Mouse (Mus musculus) heart, adult 2 months (tissue): Measurements from ENCODE around the gene Il25. TPM values are rescaled to one million over a fixed set of nuclear protein-coding genes. Genes with fewer than 3 reads are reported as not detected.

Source experiments
- DNase-seq, 2 experiments: peaks; one replicate each; pipeline ENCODE4 v3.0.0; 2021
- H3K27ac ChIP-seq: fragments of 200-600 bp; 2 replicates; pipeline ENCODE4 v1.8.1; 2022
- H3K27me3 ChIP-seq: fragments of 200-500 bp; 2 replicates; pipeline ENCODE4 v1.6.1; 2012; ENCODE audit warnings: mild to moderate bottlenecking, low read length, inconsistent platforms, mixed read lengths; ENCODE audit not compliant: control insufficient read depth, insufficient read depth
- H3K36me3 ChIP-seq: fragments of 200-500 bp; 2 replicates; pipeline ENCODE4 v1.6.1; 2012; ENCODE audit warnings: low read length, inconsistent platforms; ENCODE audit not compliant: control insufficient read depth, insufficient read depth
- H3K4me1 ChIP-seq: fragments of 200-500 bp; 2 replicates; pipeline ENCODE4 v1.6.1; 2011; ENCODE audit warnings: low read length; ENCODE audit not compliant: control insufficient read depth, insufficient read depth
- H3K4me3 ChIP-seq: fragments of 200-600 bp; 2 replicates; pipeline ENCODE4 v1.8.1; 2022
- H3K79me2 ChIP-seq: fragments of 200-500 bp; replicated peaks from 2 replicates; pipeline ENCODE4 v1.6.1; 2012; ENCODE audit warnings: mild to moderate bottlenecking, inconsistent platforms, low read length, moderate library complexity, mixed read lengths; ENCODE audit not compliant: control insufficient read depth, insufficient read depth
- H3K9ac ChIP-seq: fragments of 200-500 bp; 2 replicates; pipeline ENCODE4 v1.6.1; 2012; ENCODE audit warnings: low read depth, mild to moderate bottlenecking, control low read depth, inconsistent platforms, low read length, mixed read lengths
- CTCF ChIP-seq: fragments of 200-600 bp; IDR thresholded peaks from 2 replicates; pipeline ENCODE4 v1.8.1; 2022; ENCODE audit warnings: antibody characterized with exemption, mild to moderate bottlenecking, moderate library complexity
- EP300 ChIP-seq: fragments of 200-500 bp; IDR thresholded peaks from 2 replicates; pipeline ENCODE4 v1.6.1; 2011; ENCODE audit warnings: low read depth, low read length, control low read depth; ENCODE audit not compliant: insufficient read depth
- POLR2A ChIP-seq: fragments of 200-500 bp; IDR thresholded peaks from 2 replicates; pipeline ENCODE4 v1.6.1; 2011; ENCODE audit warnings: mild to moderate bottlenecking, low read depth, low read length, control low read depth; ENCODE audit not compliant: insufficient read depth
- whole genome bisulfite sequencing: fragments of 180-500 bp; shearing (Covaris S2); methylation state at CpG from one replicate; pipeline ENCODE4 v1.1.7; 2018; 5-methylcytosine and 5-hydroxymethylcytosine counted together
- intact Hi-C: fragments of 180-260 bp; cut with DNase I; formaldehyde crosslinking; loops from one replicate; pipeline ENCODE4 v1.15.1; 2025
- polyA plus RNA-seq: library from polyadenylated mRNA; depleted of rRNA; stranded (reverse); fragments of >200 nt; gene quantifications from 2 replicates; pipeline ENCODE4 v1.2.3, GENCODE M21; 2012
- total RNA-seq, 2 experiments: library from RNA; stranded (reverse); gene quantifications; 2 replicates each; pipeline ENCODE4 v1.2.3; 2021

The Il25 gene
- total and polyA plus RNA-seq, 3 experiments = not detected

GRCm38 (mm10) chr14:54953664-54954206, 21.2 kb downstream of the Il25 start:
- intact Hi-C loops = no loop called here
- Histone ChIP-seq H3K9ac (peak overlapping the region; percentile 1; the same call in 1 of the 2 replicates), H3K27ac (no peak overlapping the region), H3K27me3 (no peaks in the 10 kb centered on the region; the same call in 1 of the 2 replicates), H3K4me1 (no peaks in the 10 kb centered on the region; the same call in 1 of the 2 replicates), H3K4me3 (no peak overlapping the region), H3K36me3 (peaks cover 3% of the 10 kb centered on the region), H3K79me2 (no peaks in the 10 kb centered on the region)
- TF ChIP-seq CTCF = no peak
- peak; percentile 85; the same call in 1 of the 2 replicates for TF ChIP-seq POLR2A
- peak; percentile 97 for TF ChIP-seq EP300
- no peak for DNase-seq
- 52% methylated on average over 8 of the region's 8 CpGs for WGBS

DNA sequence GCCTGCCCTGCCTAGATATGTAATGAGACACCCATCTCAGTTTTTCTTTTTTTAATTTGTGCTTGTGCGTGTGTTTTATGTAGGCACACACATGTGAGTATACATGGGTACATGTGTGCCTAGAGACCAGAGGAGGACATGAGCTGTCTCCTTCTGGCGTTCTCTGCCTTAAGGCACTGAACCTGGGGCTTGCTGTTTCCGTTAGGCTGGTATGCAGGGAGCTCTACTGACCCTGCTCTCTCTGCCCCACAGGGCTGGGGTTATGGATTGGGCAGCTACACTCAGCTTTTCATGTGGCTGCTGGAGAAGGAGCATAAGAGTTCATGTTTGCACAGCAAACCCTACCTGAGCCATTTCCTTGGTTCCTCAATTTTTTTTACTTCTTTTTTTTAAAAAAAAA, 22.0 kb downstream of the Il25 start:
- H3K4me1 ChIP-seq = no peaks in the 10 kb centered on the region; the same call in 1 of the 2 replicates
- no peaks in the 10 kb centered on the region; the same call in 1 of the 2 replicates for H3K27me3 ChIP-seq
- 40% methylated on average over 3 of the region's 3 CpGs for WGBS
- no peak overlapping the region for H3K9ac ChIP-seq
- H3K27ac ChIP-seq = no peak overlapping the region
- H3K4me3 ChIP-seq = no peak overlapping the region
- no peak for DNase-seq
- peaks cover 3% of the 10 kb centered on the region for H3K36me3 ChIP-seq
- TF ChIP-seq EP300 (peak; percentile 100), CTCF (no peak), POLR2A (peak; percentile 98)
- H3K79me2 ChIP-seq = no peaks in the 10 kb centered on the region
- intact Hi-C loops = no loop called here

DNA sequence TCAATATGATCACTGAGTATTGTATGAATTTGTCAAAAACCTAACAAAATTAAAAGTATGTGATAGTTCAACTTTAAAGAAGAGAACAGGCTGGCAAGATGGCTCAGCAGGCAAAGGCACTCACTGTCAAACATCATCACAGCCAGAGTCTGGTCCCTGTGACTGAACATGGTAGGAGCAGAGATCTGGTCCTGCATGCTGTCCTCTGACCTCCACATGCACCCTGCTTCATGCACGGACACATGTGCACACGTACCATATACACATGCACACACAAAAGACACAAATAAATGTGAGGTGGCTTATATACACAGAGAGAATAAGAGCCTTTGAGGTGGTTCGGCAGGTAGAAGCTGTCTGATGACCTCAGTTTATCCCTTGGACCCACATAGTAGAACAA, 23.0 kb downstream of the Il25 start:
- Histone ChIP-seq H3K27me3 (no peaks in the 10 kb centered on the region; the same call in 1 of the 2 replicates), H3K36me3 (peaks cover 3% of the 10 kb centered on the region), H3K27ac (no peak overlapping the region), H3K4me3 (no peak overlapping the region), H3K9ac (peak overlapping the region; percentile 2; the same call in 1 of the 2 replicates), H3K79me2 (no peaks in the 10 kb centered on the region), H3K4me1 (no peaks in the 10 kb centered on the region; the same call in 1 of the 2 replicates)
- WGBS = 62% methylated on average over 3 of the region's 3 CpGs
- TF ChIP-seq CTCF (no peak), EP300 (peak; percentile 98), POLR2A (peak; percentile 93)
- DNase-seq = no peak
- intact Hi-C loops = no loop called here

DNA sequence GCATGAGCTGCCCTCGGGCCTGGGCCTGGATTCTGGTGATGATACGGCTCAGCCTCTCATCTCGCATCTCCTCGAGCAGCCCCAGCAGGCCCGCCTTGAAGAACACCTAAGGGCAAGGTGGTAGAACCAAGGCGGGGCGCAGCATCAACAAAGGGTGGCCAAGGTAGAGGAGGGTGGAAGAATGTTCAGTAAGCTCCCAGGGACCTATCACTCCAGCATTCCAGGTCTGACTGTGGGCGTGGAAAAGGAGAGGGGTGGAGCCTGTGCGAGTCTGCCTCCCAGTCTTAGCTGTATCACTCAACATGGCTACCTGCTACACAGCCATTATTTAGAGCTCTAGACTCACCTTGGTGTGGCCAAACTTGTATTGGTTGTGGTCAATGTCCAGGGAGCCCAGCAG, 24.0 kb downstream of the Il25 start:
- Histone ChIP-seq H3K27ac (no peak overlapping the region; the same call in 1 of the 2 replicates), H3K9ac (peak overlapping the region; percentile 28), H3K4me3 (peak overlapping the region; percentile 15; the same call in 1 of the 2 replicates)

DNA sequence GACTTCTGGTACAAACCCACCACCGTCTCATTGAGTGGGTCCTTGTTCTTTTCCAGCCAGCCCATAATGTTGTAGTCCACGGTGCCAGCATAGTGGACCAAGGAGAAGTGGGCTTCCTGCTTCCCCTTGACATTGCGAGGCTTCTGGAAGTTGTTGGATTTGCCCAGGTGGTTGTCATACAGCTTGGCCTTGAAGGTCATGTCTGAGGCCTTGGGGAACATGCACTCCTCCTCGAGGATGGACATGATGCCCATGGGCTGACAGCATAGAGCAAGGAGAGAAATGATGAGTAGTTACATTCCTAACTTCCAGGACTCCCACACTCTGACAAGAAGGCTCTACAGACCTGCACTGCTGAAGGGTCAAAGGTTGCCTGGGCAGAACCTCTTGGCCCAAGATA, 26.0 kb downstream of the Il25 start:
- H3K27me3 ChIP-seq = no peaks in the 10 kb centered on the region; the same call in 1 of the 2 replicates
- intact Hi-C loops = no loop called here
- no peak for DNase-seq
- H3K9ac ChIP-seq = peak overlapping the region; percentile 69
- H3K4me1 ChIP-seq = no peaks in the 10 kb centered on the region
- WGBS = 55% methylated on average over 4 of the region's 4 CpGs
- H3K36me3 ChIP-seq = no peaks in the 10 kb centered on the region; the same call in 1 of the 2 replicates
- H3K27ac ChIP-seq = peak overlapping the region; percentile 23; the same call in 1 of the 2 replicates
- H3K79me2 ChIP-seq = no peaks in the 10 kb centered on the region
- TF ChIP-seq EP300 (peak; percentile 96; the same call in 1 of the 2 replicates), CTCF (no peak), POLR2A (peak; percentile 89)
- H3K4me3 ChIP-seq = peak overlapping the region; percentile 38

More for the DNA sequence above, 24.0 kb downstream of the Il25 start:
- DNase-seq = no peak
- peaks cover 3% of the 10 kb centered on the region for H3K36me3 ChIP-seq
- H3K27me3 ChIP-seq = no peaks in the 10 kb centered on the region; the same call in 1 of the 2 replicates
- intact Hi-C loops = no loop called here
- H3K79me2 ChIP-seq = no peaks in the 10 kb centered on the region
- 60% methylated on average over 9 of the region's 9 CpGs for WGBS
- no peaks in the 10 kb centered on the region; the same call in 1 of the 2 replicates for H3K4me1 ChIP-seq
- TF ChIP-seq EP300 = no peak
- TF ChIP-seq POLR2A = peak; percentile 68; the same call in 1 of the 2 replicates

DNA sequence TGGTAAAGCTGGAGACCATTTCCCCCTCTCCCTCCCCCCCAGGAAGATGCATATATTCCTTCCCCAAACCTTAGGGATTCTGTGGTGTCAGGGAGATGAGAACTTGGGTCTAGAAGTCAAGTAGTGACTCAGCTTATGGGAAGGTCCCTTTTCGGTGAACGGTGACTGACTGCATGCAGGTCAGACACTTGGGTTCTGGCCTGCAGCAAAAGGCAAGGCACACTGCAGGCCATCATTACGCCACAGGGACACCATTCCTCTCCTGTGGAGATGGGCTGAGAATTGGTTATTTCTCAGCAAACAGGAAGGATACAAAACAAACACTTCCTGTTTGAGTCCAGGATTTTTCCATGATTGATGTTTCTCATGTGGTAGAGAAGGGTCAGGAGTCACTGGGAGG, 26.7 kb downstream of the Il25 start:
- Histone ChIP-seq H3K9ac (peak overlapping the region; percentile 69), H3K27me3 (no peaks in the 10 kb centered on the region; the same call in 1 of the 2 replicates), H3K27ac (peak overlapping the region; percentile 36), H3K36me3 (no peaks in the 10 kb centered on the region; the same call in 1 of the 2 replicates), H3K79me2 (no peaks in the 10 kb centered on the region), H3K4me1 (no peaks in the 10 kb centered on the region), H3K4me3 (peak overlapping the region; percentile 38)
- WGBS = 66% methylated on average over 3 of the region's 3 CpGs
- peak; percentile 73 for TF ChIP-seq EP300
- TF ChIP-seq CTCF = no peak
- peak; percentile 69 for TF ChIP-seq POLR2A
- intact Hi-C loops = no loop called here
- no peak for DNase-seq
